Mouse (Mus musculus) frontal cortex, postnatal 36 days (tissue): Measurements from ENCODE around the gene Mmp21.

Experiments used
- DNase-seq, 2 experiments: peaks; one replicate each; pipeline ENCODE4 v3.0.0; 2022; ENCODE audit warnings: low spot score in 2 of 2

Mmp21 gene

DNA sequence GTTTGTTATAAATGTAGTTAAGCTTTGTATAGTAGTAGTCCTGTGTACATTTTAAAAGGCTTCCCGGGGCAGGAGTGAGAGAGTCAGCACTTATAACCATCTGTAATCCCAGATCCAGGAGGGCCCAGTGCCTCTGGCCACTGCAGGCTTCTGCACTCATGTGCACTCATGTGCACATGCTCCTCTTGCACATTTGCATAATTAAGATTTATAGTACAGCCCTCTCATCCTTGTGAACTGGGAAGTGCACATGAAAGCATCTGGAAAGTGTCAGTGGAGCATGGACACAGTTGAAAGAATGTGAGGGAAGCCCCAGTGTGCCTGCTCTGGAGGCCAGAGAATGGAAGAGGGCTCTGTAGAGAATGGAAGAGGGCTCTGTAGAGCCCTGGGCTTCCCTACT lies 17.4 kb downstream of the Mmp21 start:
- DNase-seq = no peak

DNA sequence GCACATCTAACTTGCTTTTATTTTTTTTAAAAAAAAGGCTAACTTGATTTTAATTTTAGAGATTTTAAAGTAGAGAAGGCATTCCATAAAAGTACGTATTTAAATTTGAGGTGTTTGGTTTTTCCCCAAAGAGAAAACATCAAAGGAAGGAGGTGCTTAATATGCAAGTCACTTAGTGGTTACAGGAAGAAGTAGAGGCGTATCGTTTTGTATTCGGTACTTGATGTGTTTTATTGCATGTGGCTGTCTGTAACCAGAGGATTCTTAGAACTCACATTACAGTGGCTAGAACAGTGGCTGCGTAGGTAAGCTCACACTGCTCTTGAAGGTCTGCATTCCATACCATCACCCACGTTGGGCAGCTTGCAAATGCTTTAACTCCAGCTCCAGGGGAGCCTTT lies 34.1 kb downstream of the Mmp21 start:
- DNase-seq = no peak

DNA sequence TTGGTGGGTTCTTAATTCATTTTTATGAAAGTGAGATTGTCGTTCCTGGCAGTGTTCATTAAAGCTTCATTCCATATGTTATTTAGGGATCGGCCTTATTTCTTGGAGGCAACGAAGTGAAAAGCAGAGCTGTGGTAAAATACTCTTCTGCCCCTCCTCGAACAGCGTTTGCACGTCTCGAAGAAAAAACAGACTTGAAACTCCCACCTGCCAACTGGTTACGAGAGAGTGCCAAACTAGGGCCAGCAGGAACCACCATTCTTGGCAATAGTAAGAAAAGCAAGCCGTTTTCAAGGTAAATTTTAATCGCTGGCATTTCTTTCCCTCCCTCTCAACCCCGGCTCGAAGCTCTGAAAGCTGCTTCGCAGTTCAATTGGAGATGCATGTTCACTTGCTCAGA lies 41.0 kb downstream of the Mmp21 start:
- DNase-seq = peak; percentile 54 to 82

DNA sequence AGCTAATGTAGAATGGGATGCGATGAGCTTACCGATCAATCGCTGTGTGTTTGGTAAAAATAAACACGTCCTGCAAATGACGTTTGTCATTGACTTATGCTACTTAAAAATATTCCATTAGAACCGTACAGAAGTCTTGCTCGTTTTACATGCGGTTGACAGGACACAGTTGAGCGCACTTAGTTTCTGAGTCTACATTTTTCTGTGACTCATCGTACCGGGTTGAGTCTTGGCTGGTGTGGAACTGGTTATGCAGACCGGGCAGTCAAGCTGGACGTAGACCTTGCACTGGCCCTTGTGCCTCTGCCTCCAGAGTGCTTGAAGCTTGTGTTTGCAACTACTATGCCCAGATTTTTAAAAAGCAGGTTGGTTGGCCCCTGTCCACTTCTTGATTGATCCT lies 41.6 kb downstream of the Mmp21 start:
- peak in 1 of 2 experiments; percentile 24 for DNase-seq

DNA sequence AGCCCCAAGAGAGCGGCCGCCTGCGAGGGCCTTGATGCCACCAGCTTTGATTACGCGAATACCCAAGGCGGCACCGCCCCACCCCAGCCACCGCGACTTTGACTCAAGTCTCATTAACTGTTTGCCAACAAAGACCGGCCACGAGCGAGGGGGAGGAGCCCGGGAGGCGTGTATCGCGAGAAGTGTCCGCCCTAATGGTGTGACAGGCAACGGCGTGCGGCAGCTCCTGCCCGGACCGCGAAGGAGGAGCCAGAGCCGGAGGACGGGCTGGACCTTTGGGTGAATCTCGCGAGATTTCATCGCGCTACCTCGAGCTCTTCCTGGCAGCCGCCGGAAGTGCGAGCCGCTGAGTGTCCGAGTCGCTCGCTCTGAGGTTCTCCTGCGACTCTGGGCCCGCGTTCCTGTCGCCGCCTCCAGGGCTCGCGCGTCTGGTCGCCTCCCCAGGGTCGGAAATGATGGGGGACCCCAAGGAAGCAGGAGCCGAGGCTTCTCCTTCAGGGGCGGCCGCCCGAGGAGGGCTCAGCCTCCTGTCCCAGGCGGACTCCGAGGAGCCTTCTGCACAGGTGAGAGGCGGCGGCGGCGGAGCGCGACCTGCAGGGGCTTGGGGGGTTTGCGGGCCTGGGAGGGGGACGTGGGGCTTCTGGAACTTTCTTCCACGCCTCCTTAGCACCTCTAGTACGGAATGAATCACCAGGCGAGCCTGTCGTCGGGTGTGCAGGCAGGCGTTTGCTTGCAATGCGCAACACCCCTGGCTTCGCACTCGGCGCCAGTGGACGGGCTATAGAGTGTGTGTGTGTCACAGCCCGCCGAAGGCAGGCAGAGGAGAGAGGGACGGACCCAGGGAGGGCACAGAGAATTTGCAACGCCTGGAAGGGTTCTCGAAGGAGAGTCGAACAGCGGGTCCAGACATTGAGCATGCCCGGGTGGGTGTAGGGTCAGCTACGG lies 42.2 kb downstream of the Mmp21 start, which contains the start of gene Edrf1:
Gene Edrf1, plus strand, starts transcription at position 183 of the 945 bp plus-strand sequence.
- DNase-seq = peak; percentile 95 to 98

DNA sequence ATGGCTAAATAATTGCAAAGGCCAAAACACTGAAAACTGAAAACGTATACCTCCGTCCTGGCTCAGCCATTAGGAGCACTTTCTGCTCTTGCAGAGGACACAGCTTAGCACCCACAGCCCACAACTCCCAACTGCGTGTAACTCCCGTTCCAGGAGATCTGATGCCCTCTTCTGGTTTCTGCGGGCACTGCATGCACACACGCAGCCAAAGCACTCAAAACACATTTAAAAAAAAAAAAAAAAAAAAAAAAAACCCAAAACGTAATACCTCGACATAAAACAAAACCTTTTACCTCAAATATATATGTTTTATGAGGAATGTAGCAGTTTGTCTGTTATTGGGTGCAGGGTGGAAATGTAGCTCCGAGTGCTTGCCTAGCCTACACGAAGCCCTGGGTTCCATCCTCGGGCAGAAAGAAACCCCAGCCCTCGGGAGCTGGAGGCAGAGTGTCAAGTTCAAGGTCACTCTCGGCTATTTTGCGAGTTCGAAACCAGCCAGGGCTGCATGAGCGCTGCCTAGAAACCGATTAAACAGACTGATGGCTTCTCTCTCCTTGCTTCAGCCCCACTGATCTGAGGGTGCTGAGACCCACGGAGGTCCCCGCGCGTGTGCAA lies 43.0 kb downstream of the Mmp21 start:
- peak; percentile 90 to 93 for DNase-seq

DNA sequence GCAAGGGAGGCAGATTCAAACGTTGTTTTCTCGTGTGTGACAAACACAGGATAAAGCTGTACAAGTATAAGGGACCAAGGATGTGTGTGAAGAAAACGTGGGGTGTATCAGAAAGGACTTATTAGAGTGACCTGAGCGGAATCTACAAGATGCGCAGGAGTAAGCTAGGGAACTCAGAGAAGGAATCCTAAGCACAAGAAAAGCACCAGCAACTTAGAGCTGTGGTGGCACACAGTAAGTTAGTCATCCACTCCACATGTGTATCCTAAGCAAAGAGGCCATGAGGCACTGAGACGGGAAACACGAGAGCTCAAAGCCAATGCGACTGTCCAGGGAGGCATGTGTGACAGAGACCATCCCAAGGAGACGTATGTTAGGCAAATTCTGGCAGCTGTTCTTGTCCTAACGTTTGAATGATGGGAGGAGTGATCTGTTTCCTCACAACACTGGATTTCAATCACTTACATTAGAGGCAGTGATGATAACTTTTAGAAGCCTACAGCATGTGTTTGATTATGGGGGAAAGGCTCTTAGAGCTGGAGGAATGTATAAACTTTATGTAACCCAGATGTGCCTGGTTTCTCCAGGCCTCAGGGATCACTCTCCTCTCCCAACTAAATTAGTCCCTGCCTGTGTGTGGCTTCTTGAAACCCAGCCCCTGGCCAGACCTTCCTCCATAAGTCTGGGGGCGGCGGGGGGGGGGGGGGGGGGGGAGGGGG lies 44.8 kb downstream of the Mmp21 start:
- no peak for DNase-seq

DNA sequence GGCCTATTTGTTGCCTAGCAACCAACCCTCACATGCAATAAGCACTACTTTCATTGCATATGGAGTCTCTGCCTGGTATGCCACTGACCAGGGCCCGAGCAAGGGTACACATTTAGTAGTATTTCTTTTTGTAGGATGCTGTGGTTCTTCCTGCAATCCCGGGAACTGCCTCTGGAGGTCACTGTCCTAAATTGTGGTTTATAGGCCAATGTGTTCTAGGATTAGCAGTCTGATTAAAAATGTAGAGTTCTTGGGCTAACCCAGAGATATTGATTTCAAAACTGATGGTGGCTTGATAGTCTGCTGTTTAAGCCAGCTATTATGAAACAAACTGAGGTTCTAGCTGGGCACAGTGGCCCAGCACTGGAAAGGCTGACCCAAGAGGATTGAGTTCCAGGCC lies 47.4 kb downstream of the Mmp21 start:
- peak; percentile 36 to 63 for DNase-seq

DNA sequence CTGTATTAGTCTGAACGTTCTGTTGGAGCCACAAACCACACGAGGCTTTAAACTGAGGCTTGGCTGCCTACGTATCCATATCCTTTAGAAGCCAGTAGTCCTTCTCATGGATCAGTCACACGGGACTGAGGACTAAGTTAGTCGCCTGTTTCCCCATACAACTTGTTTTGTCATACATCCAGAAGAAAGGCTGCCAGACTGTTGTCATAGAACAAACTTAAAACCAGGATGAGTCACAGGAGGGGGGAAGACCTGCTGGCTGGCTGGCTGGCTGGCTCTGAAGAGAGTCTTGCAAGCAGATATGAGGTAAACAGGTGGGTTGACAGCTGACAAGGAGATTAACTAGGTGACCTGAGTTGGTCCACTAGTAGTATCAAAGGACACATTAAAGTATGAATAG lies 49.0 kb downstream of the Mmp21 start:
- no peak for DNase-seq

DNA sequence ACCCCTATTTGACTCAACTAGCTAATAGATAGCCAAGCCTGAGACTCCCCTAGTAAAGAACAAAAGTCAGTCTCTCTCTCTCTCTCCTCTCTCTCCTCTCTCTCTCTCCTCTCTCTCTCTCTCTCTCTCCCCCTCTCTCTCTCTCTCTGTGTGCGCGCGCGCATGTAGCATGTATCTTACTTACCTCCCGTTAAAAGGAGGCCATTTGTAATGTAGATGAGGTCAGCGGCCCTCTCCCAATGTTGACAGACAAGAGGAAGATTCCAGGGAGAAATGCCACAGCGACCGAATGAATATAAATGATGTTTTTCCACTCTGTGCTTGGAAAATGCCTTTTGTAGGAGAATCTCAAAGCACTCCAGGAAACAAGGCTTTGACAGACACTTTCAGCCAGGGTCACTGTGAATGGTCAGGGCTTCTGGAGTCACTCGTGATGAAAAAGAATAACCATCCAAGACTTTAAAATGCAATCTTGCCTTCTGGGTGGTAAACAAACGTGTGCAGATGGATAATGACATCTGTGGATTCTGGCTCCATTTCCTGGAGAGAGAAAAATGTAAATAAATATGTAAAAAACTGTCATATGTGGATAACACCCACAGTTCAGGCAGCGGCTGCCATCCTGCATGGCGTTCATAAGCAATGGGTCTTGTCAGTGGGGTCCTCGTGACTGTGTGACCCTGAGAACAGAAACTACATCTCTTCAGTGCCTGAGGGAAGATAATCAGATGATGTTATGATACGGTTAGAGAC lies 52.5 kb downstream of the Mmp21 start:
- no peak for DNase-seq
